In the genomic region with DNA sequence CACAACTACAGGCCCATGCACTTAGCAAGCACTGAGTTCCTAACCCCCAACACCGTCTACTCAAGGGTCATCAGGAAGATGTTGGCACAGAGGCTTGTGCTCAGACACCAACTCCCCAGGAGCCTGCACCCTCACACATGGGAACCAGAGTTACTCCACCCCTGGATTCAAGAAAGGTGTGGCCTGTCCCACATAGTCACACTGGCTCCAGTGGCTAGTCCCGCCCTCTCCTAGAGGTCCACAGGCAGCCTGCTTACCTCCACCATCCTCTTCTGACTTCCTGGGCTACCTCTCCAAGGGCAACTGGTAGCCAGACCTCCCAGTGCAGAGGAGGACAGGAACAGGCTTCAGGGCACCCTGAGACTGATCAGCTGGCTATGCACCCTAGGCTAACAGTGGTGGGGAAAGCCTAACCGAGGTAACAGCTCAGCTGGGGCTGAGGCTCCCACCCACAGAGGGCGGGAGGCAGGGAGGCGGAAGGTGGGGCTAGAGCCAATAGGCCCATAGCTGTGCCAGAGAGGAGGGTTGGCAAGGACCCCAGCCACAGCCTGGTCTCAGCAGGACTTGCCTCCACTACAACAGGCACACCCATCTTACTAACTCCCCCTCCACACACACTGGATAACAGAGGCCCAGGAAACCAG, we compare ENCODE assay signal across 11 mouse cellular contexts. TPM values are rescaled to one million over a fixed set of nuclear protein-coding genes. Genes with fewer than 3 reads are reported as not detected.
A peak's percentile ranks its signal among the peaks of the same experiment; 100 is the strongest.
DNase-seq lines count a peak whose midpoint lies in the region; ATAC-seq and TF ChIP-seq lines count a peak whose summit lies in the region.
"Had no signal": no experiment of that assay in that cellular context is flagged by ENCODE, and none has a peak within 500 bp of the region (broad histone marks: within the 10 kb centered on the region; RNA-seq: fewer than 3 reads in every experiment).

No protein-coding gene starts in this region.

- H3K27ac ChIP-seq in forebrain, embryonic 10.5 days, result peak overlapping the region; percentile 56
- no peak overlapping the region for H3K27ac ChIP-seq in forebrain, embryonic 11.5 days (ENCODE audit: low read depth, low read length)
- H3K27ac ChIP-seq in embryonic facial prominence, embryonic 14.5 days (replicated peaks; ENCODE audit: low read depth, low read length), result 0 out of 2 replicates have a peak overlapping the region, but pooled peaks have one; percentile 70
- H3K27ac ChIP-seq in heart, embryonic 16.5 days (ENCODE audit: low read length), result no peak overlapping the region; the same call in 1 of the 2 replicates
- peak overlapping the region; percentile 93 for H3K27ac ChIP-seq in lung, postnatal 0 days (ENCODE audit: low read length)

- H3K9me3 ChIP-seq in forebrain, embryonic 10.5 days, result no peaks in the 10 kb centered on the region
- H3K9me3 ChIP-seq in forebrain, embryonic 11.5 days (ENCODE audit: control insufficient read depth, low read length), result no peaks in the 10 kb centered on the region
- H3K9me3 ChIP-seq in embryonic facial prominence, embryonic 14.5 days (ENCODE audit: control insufficient read depth, low read length), result no peaks in the 10 kb centered on the region
- H3K9me3 ChIP-seq in heart, embryonic 16.5 days (replicated peaks; ENCODE audit: control insufficient read depth, low read length), result no peaks in the 10 kb centered on the region
- H3K9me3 ChIP-seq in lung, postnatal 0 days (ENCODE audit: low read length), result no peaks in the 10 kb centered on the region

- DNase-seq in forebrain, embryonic 10.5 days (ENCODE audit: extremely low spot score, low spot score), result no peak
- no peak for DNase-seq in forebrain, embryonic 11.5 days (ENCODE audit: low spot score)
- DNase-seq in embryonic facial prominence, embryonic 14.5 days (ENCODE audit: low spot score), result peak; percentile 85
- peak; percentile 68 to 69 for DNase-seq in kidney, postnatal 36 days
- peak; percentile 86 for DNase-seq in lung, postnatal 0 days (ENCODE audit: low spot score)
- peak; percentile 82 to 85 for DNase-seq in urinary bladder, postnatal 4 days (ENCODE audit: low spot score in 2 of 2)
- DNase-seq in adrenal gland, adult 8-10 months, result no peak

- peaks cover 14% of the 10 kb centered on the region for H3K36me3 ChIP-seq in forebrain, embryonic 10.5 days (replicated peaks)
- H3K36me3 ChIP-seq in forebrain, embryonic 11.5 days (ENCODE audit: control insufficient read depth, insufficient read depth, low read length), result no peaks in the 10 kb centered on the region
- no peaks in the 10 kb centered on the region for H3K36me3 ChIP-seq in embryonic facial prominence, embryonic 14.5 days (ENCODE audit: control insufficient read depth, insufficient read depth, low read length)
- H3K36me3 ChIP-seq in heart, embryonic 16.5 days (ENCODE audit: control insufficient read depth, insufficient read depth), result no peaks in the 10 kb centered on the region
- no peaks in the 10 kb centered on the region for H3K36me3 ChIP-seq in lung, postnatal 0 days (ENCODE audit: insufficient read depth, low read length)

- no peak for TF ChIP-seq EP300 in lung, postnatal 0 days (IDR thresholded peaks at IDR 0.05)

- no peaks in the 10 kb centered on the region for H3K27me3 ChIP-seq in forebrain, embryonic 10.5 days (ENCODE audit: poor library complexity, severe bottlenecking)
- H3K27me3 ChIP-seq in forebrain, embryonic 11.5 days (ENCODE audit: control insufficient read depth, insufficient read depth, low read length), result no peaks in the 10 kb centered on the region
- H3K27me3 ChIP-seq in embryonic facial prominence, embryonic 14.5 days (replicated peaks; ENCODE audit: control insufficient read depth, insufficient read depth, low read length), result no peaks in the 10 kb centered on the region
- no peaks in the 10 kb centered on the region for H3K27me3 ChIP-seq in heart, embryonic 16.5 days (ENCODE audit: control insufficient read depth, insufficient read depth, low read length)
- no peaks in the 10 kb centered on the region for H3K27me3 ChIP-seq in lung, postnatal 0 days (replicated peaks; ENCODE audit: insufficient read depth, low read length)
- H3K27me3 ChIP-seq: CH12.LX had no signal

- ATAC-seq in forebrain, embryonic 11.5 days (replicated peaks; ENCODE audit: low FRiP score), result no peak
- ATAC-seq in embryonic facial prominence, embryonic 14.5 days (ENCODE audit: low read depth), result peak; percentile 89
- ATAC-seq in heart, embryonic 16.5 days (replicated peaks; ENCODE audit: extremely low read depth, insufficient read depth, low FRiP score), result peak; percentile 55
- ATAC-seq in lung, postnatal 0 days, result peak; percentile 81

- no peak overlapping the region for H3K9ac ChIP-seq in forebrain, embryonic 11.5 days (ENCODE audit: low read length)
- peak overlapping the region; percentile 7; the same call in 1 of the 2 replicates for H3K9ac ChIP-seq in embryonic facial prominence, embryonic 14.5 days (ENCODE audit: low read depth, low read length)
- no peak overlapping the region for H3K9ac ChIP-seq in heart, embryonic 16.5 days (ENCODE audit: low read length)
- H3K9ac ChIP-seq in lung, postnatal 0 days (replicated peaks; ENCODE audit: low read depth), result 0 out of 2 replicates have a peak overlapping the region, but pooled peaks have one; percentile 19

- peak; percentile 9; the same call in 1 of the 2 replicates for TF ChIP-seq CTCF in lung, postnatal 0 days (IDR thresholded peaks at IDR 0.05)

- H3K4me1 ChIP-seq in forebrain, embryonic 10.5 days, result peaks cover 46% of the 10 kb centered on the region
- H3K4me1 ChIP-seq in forebrain, embryonic 11.5 days (replicated peaks; ENCODE audit: control insufficient read depth, insufficient read depth, low read length), result peaks cover 2% of the 10 kb centered on the region; the same call in 1 of the 2 replicates
- peaks cover 21% of the 10 kb centered on the region for H3K4me1 ChIP-seq in embryonic facial prominence, embryonic 14.5 days (ENCODE audit: control insufficient read depth, insufficient read depth, low read length)
- H3K4me1 ChIP-seq in heart, embryonic 16.5 days (ENCODE audit: control insufficient read depth, insufficient read depth, low read length), result peaks cover 51% of the 10 kb centered on the region
- peaks cover 57% of the 10 kb centered on the region for H3K4me1 ChIP-seq in lung, postnatal 0 days (ENCODE audit: insufficient read depth, low read depth, low read length)

- 84% methylated on average over 5 of the region's 5 CpGs for WGBS in forebrain, embryonic 10.5 days
- 75% methylated on average over 5 of the region's 5 CpGs for WGBS in forebrain, embryonic 11.5 days
- WGBS in embryonic facial prominence, embryonic 14.5 days, result 70% methylated on average over 5 of the region's 5 CpGs
- WGBS in heart, embryonic 16.5 days, result 66% methylated on average over 5 of the region's 5 CpGs
- WGBS in lung, postnatal 0 days, result 53% methylated on average over 5 of the region's 5 CpGs

- H3K4me3 ChIP-seq in forebrain, embryonic 10.5 days, result no peak overlapping the region
- H3K4me3 ChIP-seq in forebrain, embryonic 11.5 days (ENCODE audit: low read depth, low read length), result no peak overlapping the region
- H3K4me3 ChIP-seq in embryonic facial prominence, embryonic 14.5 days (ENCODE audit: low read depth, low read length), result no peak overlapping the region
- no peak overlapping the region for H3K4me3 ChIP-seq in heart, embryonic 16.5 days (ENCODE audit: low read length)
- no peak overlapping the region for H3K4me3 ChIP-seq in lung, postnatal 0 days (ENCODE audit: low read depth, low read length)

- H3K4me2 ChIP-seq in forebrain, embryonic 11.5 days (ENCODE audit: low read depth, low read length, severe bottlenecking), result no peak overlapping the region
- no peak overlapping the region for H3K4me2 ChIP-seq in embryonic facial prominence, embryonic 14.5 days (ENCODE audit: low read depth, low read length)
- H3K4me2 ChIP-seq in heart, embryonic 16.5 days (ENCODE audit: low read depth, low read length), result no peak overlapping the region
- peak overlapping the region; percentile 31 for H3K4me2 ChIP-seq in lung, postnatal 0 days (replicated peaks; ENCODE audit: low read depth, low read length)

RNA-seq across cellular contexts. Expression of a gene that starts 21.6 kb away (rescaled TPM):
- polyA plus RNA-seq in forebrain, embryonic 10.5 days (2016; fragmentation: Nextera tagmentation; extraction: Ambion mirVana), result 29.9 and 30.7 TPM in 2 replicates
- polyA plus RNA-seq in forebrain, embryonic 11.5 days (2014; fragmentation: Nextera tagmentation; extraction: Ambion mirVana), result 40.7 and 41.1 TPM in 2 replicates
- polyA plus RNA-seq in embryonic facial prominence, embryonic 14.5 days (2014; fragmentation: Nextera tagmentation; extraction: Ambion mirVana), result 31.5 and 33.8 TPM in 2 replicates
- 16.0 and 20.6 TPM in 2 replicates for polyA plus RNA-seq in heart, embryonic 16.5 days (2015; fragmentation: Nextera tagmentation; extraction: Ambion mirVana)
- polyA plus RNA-seq in lung, postnatal 0 days (2015; fragmentation: Nextera tagmentation; extraction: Ambion mirVana), result 12.9 and 13.4 TPM in 2 replicates
- total RNA-seq in adrenal gland, adult 8-10 months (2022), result 10 to 100 TPM; 62.4 to 83.9 (median 73.4) TPM

RNA-seq across cellular contexts. Expression of a gene that starts 21.6 kb away (rescaled TPM):
- 66.0 and 69.9 TPM in 2 replicates for polyA plus RNA-seq in forebrain, embryonic 10.5 days (2016; fragmentation: Nextera tagmentation; extraction: Ambion mirVana)
- 50.7 and 56.2 TPM in 2 replicates for polyA plus RNA-seq in forebrain, embryonic 11.5 days (2014; fragmentation: Nextera tagmentation; extraction: Ambion mirVana)
- 20.7 and 23.5 TPM in 2 replicates for polyA plus RNA-seq in embryonic facial prominence, embryonic 14.5 days (2014; fragmentation: Nextera tagmentation; extraction: Ambion mirVana)
- 25.1 and 30.0 TPM in 2 replicates for polyA plus RNA-seq in heart, embryonic 16.5 days (2015; fragmentation: Nextera tagmentation; extraction: Ambion mirVana)
- 36.3 and 38.2 TPM in 2 replicates for polyA plus RNA-seq in lung, postnatal 0 days (2015; fragmentation: Nextera tagmentation; extraction: Ambion mirVana)
- total RNA-seq in adrenal gland, adult 8-10 months (2022), result 10 to 100 TPM; 28.5 to 37.2 (median 34.0) TPM

RNA-seq across cellular contexts. Expression of a gene that starts 29.3 kb away (rescaled TPM):
- not detected in 2 replicates for polyA plus RNA-seq in forebrain, embryonic 10.5 days (2016; fragmentation: Nextera tagmentation; extraction: Ambion mirVana)
- polyA plus RNA-seq in forebrain, embryonic 11.5 days (2014; fragmentation: Nextera tagmentation; extraction: Ambion mirVana), result not detected in 2 replicates
- 0.17 and 0.43 TPM in 2 replicates for polyA plus RNA-seq in embryonic facial prominence, embryonic 14.5 days (2014; fragmentation: Nextera tagmentation; extraction: Ambion mirVana)
- not detected in 2 replicates for polyA plus RNA-seq in heart, embryonic 16.5 days (2015; fragmentation: Nextera tagmentation; extraction: Ambion mirVana)
- polyA plus RNA-seq in lung, postnatal 0 days (2015; fragmentation: Nextera tagmentation; extraction: Ambion mirVana), result not detected in 2 replicates
- not detected for total RNA-seq in adrenal gland, adult 8-10 months (2022)
- total RNA-seq: CH12.LX had no signal
- polyA plus RNA-seq: embryonic facial prominence, embryonic 11.5 days had no signal

RNA-seq across cellular contexts. Expression of a gene that starts 35.7 kb away (rescaled TPM):
- polyA plus RNA-seq in forebrain, embryonic 10.5 days (2016; fragmentation: Nextera tagmentation; extraction: Ambion mirVana), result not detected in 2 replicates
- polyA plus RNA-seq in forebrain, embryonic 11.5 days (2014; fragmentation: Nextera tagmentation; extraction: Ambion mirVana), result not detected in 2 replicates
- polyA plus RNA-seq in embryonic facial prominence, embryonic 14.5 days (2014; fragmentation: Nextera tagmentation; extraction: Ambion mirVana), result not detected in 2 replicates
- not detected in 2 replicates for polyA plus RNA-seq in heart, embryonic 16.5 days (2015; fragmentation: Nextera tagmentation; extraction: Ambion mirVana)
- polyA plus RNA-seq in lung, postnatal 0 days (2015; fragmentation: Nextera tagmentation; extraction: Ambion mirVana), result not detected in 2 replicates
- not detected for total RNA-seq in adrenal gland, adult 8-10 months (2022)
- total RNA-seq: CH12.LX had no signal
- polyA plus RNA-seq: embryonic facial prominence, embryonic 11.5 days; neural tube, embryonic 11.5 days had no signal

RNA-seq across cellular contexts. Expression of a gene that starts 53.8 kb away (rescaled TPM):
- not detected in 2 replicates for polyA plus RNA-seq in forebrain, embryonic 10.5 days (2016; fragmentation: Nextera tagmentation; extraction: Ambion mirVana)
- polyA plus RNA-seq in forebrain, embryonic 11.5 days (2014; fragmentation: Nextera tagmentation; extraction: Ambion mirVana), result not detected in 2 replicates
- not detected in 2 replicates for polyA plus RNA-seq in embryonic facial prominence, embryonic 14.5 days (2014; fragmentation: Nextera tagmentation; extraction: Ambion mirVana)
- not detected in 2 replicates for polyA plus RNA-seq in heart, embryonic 16.5 days (2015; fragmentation: Nextera tagmentation; extraction: Ambion mirVana)
- not detected in 2 replicates for polyA plus RNA-seq in lung, postnatal 0 days (2015; fragmentation: Nextera tagmentation; extraction: Ambion mirVana)
- not detected for total RNA-seq in adrenal gland, adult 8-10 months (2022)
- total RNA-seq: CH12.LX had no signal
- polyA plus RNA-seq: embryonic facial prominence, embryonic 11.5 days; neural tube, embryonic 11.5 days had no signal

Comparison
In these comparisons a context has a peak if more than half of its experiments do, and no peak if none do; other contexts are left out.
1. H3K27ac ChIP-seq: peak in forebrain, embryonic 10.5 days (single experiment), embryonic facial prominence, embryonic 14.5 days (single experiment) and lung, postnatal 0 days (single experiment); none in forebrain, embryonic 11.5 days (single experiment) and heart, embryonic 16.5 days (single experiment).
2. DNase-seq: peak in embryonic facial prominence, embryonic 14.5 days (single experiment), kidney, postnatal 36 days (2 of 2), lung, postnatal 0 days (single experiment) and urinary bladder, postnatal 4 days (2 of 2); none in forebrain, embryonic 10.5 days (single experiment), forebrain, embryonic 11.5 days (single experiment) and adrenal gland, adult 8-10 months (single experiment).
3. H3K9ac ChIP-seq: peak in embryonic facial prominence, embryonic 14.5 days (single experiment) and lung, postnatal 0 days (single experiment); none in forebrain, embryonic 11.5 days (single experiment) and heart, embryonic 16.5 days (single experiment).